Mouse (Mus musculus) embryonic fibroblast, embryonic 13.5 days (primary cell): ENCODE measurements around the gene Fam173a.

Experiments used
- CTCF ChIP-seq: IDR thresholded peaks from 2 replicates; pipeline ENCODE4 v1.5.1; 2011; ENCODE audit warnings: mild to moderate bottlenecking, control low read depth, low read length, moderate library complexity, borderline replicate concordance; ENCODE audit not compliant: insufficient read depth
- POLR2A ChIP-seq: IDR thresholded peaks from 2 replicates; pipeline ENCODE4 v1.6.1; 2011; ENCODE audit warnings: low read depth, mild to moderate bottlenecking, control low read depth, low read length, moderate library complexity

DNA sequence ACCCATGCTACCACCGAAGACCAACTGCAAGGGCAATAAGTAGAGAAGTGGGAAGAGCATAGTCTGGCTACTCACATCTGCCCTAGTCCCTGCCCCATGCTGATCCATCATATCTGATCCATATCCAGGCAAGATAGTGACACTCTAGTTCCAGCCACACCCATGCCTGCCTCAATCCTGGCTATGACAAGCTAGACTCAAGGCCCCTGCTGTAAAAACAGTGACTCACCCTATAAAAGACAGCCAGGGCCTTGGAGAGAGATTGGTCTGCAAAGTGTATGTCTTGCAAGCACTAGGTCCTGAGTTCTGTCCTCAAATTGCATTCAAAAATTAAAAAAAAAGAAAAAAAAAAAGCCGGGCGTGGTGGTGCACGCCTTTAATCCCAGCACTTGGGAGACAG is 13.8 kb upstream of the Fam173a start:
- TF ChIP-seq CTCF (no peak), POLR2A (no peak)
